Mouse (Mus musculus) cerebellum, adult 9-10 months (tissue): Measurements from ENCODE around the gene Mettl7b.

Experiments
- DNase-seq: peaks from one replicate; pipeline ENCODE4 v3.0.0; 2022

Mettl7b gene

DNA sequence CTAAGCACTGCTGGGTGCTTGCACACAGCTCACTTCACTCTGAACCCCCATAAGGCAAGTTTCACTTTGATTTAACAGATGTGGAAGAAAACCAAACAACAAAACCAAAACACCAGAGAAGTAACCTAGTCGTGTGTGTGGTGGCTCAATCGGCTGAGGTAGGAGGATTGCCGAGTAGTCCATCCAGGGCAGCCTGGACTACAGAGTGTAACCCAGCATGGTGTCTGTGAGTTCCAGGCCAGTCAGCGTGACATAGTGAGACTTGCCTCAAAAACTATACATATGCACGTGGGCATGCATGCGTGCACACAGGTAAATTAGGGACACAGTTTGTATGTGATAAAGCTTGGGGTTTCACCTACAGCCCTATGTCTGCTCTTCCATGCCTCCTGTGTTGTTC, 43.4 kb downstream of the Mettl7b start:
- no peak for DNase-seq

DNA sequence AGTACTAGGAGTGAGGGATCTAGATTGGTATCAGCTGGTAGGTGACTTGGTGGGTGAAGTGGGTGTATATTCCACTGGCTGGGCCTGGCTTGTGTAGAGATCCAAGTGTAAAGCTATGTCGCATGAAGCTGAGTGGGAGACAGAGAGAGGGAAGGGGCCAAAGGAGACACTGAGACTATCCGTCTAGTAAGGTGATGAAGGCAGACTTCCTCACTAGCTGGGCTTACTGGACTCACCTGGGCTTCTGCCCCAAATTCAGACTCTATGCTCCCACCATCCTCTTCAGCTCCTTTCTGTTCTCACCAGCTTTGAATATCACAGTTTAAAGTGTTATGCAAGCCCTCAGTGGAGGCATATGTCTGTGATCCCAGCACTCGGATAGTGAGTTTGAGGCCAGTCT, 44.1 kb downstream of the Mettl7b start:
- peak; percentile 47 for DNase-seq

DNA sequence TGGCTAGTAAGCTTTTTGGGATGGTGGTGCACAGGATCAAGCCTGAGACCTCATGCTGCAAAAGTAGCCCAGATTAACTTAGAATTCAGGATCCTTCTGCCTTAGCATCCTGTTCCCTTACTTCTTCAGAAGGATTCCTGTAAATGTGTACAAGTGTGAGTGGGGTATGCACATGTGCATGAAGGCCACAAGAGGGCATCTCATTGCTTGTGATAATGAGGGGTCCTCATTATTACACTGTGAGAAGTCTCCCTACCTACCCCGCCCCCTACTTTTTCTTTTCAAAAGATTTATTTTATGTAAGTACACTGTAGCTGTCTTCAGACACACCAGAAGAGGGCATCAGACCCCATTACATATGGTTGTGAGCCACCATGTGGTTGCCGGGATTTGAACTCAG, 45.2 kb downstream of the Mettl7b start:
- peak; percentile 44 for DNase-seq

DNA sequence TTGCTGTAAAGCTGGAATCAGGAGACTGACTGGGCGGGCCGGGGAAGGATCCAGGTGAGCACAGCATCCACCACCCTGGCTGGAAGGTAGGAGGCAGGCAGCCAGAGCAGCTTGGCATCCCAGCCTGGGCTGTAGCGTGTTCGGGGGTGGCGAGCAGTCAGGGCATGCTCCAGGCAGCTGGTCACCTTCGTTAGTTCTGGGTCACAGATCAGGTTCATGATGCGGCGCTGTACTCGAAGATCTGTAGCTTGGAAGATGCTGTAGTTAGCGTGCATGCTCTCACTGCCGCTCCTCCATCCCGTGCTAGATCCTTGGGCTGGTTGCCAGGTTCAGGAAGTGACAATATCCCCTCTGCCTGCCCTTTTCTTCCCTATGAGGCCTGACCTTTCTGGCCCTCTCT, 47.1 kb downstream of the Mettl7b start:
- peak; percentile 52 for DNase-seq

DNA sequence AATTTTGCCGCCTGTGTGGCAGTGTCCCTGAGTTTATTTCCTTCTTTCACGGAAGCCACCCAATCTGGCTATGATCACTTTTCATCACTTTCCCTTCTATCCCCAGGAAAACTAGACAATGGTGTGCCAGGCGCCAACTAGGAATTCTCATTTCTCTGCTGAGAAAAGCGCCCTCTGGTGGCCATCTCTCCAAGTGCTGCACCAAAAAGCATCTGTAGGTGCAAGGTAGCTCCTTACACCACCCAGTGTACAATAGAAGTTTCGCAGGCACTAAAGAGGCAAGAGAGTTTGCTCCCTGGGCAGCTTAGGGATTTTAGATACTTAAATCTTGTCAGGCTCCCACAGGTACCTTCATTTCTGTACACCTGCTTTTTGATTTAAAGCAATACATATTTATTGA, 47.6 kb downstream of the Mettl7b start:
- peak; percentile 96 for DNase-seq

DNA sequence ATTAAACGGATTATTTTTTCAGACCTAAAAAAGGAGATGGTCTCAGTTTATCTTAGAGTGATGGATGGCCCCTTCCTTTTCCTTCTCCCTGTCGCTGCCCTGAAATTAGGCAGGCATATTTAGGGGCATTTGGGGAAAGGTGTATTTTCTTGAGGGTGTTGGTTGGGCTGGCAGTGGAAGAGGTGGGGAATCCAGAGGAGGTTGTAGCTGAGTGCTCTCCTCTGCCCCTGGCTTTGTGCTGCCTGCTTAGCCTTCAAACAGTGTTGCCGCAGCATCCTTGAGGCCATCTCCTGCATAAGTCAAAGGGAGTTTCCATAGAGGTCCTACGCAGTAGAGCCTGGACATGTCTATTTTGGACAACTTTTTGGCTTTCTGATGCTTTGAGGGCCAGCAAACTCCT, 48.0 kb downstream of the Mettl7b start:
- no peak for DNase-seq

DNA sequence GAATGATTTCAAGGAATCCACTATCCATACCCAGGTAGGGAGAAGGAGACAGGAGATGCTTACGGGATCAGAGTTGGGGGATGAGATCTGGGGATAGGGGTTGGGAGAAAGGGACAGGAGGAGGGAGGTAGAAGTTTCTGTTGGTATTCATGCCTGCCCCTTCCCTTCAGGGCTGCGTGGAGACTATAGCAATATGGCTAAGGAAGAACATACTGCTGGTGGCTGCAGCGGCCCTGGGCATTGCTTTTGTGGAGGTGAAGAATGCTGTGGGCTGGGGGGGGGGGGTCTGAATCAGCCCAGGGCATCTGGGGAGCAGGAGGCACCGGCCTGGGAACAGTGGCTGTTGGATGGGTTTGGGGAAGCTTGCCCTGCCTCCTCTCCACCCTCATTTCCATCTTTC, 48.5 kb downstream of the Mettl7b start:
- DNase-seq = no peak

DNA sequence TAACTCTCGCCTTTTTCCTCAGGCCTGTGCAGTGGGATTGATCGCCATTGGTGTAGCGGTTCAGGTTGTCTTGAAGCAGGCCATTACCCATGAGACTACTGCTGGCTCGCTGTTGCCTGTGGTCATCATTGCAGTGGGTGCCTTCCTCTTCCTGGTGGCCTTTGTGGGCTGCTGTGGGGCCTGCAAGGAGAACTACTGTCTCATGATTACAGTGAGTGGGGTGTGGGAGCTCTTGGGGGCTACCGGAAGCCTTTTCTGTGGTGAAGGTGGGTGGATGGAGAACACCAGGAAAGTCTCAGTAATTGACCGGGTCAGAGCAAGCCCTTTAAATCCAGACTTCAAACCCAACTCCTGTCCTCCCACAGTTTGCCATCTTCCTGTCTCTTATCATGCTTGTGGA, 49.4 kb downstream of the Mettl7b start:
- no peak for DNase-seq

DNA sequence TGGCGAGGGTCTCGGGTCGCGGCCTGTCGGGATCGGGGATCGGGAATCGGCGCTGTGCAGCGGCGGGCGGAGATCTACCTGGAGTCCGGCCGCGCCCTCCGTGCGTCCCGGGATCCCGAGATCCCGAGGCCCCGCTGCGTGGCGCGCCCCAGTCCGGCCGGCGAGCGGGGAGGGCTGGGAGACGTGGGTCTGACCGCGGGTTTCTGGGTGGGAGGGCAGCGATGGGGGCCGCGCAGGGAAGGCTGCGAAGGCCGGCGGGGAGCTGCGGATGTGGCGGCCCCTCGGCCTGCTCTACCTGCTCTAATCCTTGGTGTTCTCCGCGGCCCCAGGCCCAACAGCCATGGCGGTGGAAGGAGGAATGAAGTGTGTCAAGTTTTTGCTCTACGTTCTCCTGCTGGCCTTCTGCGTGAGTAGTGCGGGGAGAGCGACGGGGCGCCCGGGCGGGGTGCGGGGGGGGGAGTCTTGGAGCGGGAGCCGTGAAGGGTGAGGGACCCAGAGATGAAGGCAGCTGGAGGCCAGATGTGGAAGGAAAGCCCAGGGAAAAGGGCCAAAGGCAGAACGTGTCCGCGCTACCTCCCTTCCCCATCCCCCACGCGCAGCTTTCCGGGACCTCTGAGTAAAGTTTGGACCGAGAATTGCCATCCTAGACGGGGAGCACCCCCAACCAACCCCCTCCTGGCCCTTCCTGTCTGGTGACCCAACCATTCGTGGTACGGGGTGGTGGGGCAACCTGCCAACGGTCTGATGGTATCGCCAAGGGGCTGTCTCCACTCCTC, 50.5 kb downstream of the Mettl7b start:
- no peak for DNase-seq

DNA sequence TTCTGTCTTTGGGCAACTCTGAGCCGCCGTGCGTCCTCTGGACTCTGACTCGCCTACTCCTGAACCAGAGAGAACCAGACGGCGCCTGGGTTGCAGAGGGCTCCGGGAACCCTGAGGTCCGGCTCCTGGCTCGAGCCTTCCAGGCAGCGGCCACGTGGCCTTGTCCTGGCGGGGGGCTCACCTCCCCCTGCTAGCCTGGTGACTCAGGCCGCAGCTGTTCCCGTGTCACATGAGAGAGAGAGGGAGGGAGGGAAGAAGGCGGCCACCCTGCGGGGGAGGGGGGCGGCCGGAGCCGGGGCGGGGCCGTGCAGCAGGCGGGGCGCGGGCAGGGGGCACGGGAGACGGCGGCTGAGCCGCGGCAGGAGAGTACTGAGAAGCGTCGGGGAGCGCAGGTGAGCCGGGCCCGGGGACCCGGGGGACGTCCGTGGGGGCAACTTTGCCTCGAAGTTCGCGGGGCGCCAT, 51.2 kb downstream of the Mettl7b start:
- peak; percentile 58 for DNase-seq

DNA sequence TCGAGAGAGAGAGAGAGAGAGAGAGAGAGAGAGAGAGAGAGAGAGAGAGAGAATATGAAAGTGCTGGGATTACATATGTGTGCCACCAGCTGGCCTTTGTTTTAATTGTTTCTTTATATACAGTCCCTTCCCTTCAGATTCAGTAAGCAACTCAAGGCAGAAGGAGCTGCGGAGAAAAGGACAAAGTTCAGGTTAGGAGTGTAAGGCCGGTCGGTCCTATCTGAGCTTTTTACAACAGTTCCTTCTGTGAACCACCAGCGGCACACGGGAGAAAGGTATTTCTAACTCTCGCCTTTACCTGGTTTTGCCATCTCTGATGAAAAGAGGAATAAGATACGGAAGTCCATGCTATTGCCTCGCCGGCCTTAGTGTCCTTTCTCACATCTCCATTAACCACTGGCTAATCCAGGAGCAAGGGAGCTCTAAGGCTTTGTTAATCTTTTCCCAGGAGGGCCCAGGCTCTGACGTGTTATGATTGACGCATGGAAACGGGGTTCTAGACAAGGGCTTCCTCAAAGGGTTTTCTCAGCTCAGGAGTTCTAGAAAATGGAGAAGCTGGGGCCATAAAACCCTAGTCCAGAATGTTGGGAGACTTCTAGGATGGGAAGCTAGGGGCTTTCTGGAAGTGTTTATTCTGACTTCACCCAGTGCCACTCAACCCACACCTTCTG, 51.9 kb downstream of the Mettl7b start:
- no peak for DNase-seq
